Mouse (Mus musculus) testis, adult 2 months (tissue): ENCODE data around the gene Wdr62.

ENCODE experiments used
- CTCF ChIP-seq: fragments of 200-500 bp; IDR thresholded peaks from 2 replicates; pipeline ENCODE4 v1.5.1; 2012; ENCODE audit warnings: low read depth, mild to moderate bottlenecking, inconsistent platforms, low read length, moderate library complexity; ENCODE audit not compliant: control insufficient read depth, insufficient read depth, insufficient replicate concordance
- POLR2A ChIP-seq: fragments of 200-500 bp; IDR thresholded peaks from 2 replicates; pipeline ENCODE4 v1.6.1; 2012; ENCODE audit warnings: low read depth, mild to moderate bottlenecking, inconsistent platforms, low read length, moderate library complexity; ENCODE audit not compliant: control insufficient read depth

DNA sequence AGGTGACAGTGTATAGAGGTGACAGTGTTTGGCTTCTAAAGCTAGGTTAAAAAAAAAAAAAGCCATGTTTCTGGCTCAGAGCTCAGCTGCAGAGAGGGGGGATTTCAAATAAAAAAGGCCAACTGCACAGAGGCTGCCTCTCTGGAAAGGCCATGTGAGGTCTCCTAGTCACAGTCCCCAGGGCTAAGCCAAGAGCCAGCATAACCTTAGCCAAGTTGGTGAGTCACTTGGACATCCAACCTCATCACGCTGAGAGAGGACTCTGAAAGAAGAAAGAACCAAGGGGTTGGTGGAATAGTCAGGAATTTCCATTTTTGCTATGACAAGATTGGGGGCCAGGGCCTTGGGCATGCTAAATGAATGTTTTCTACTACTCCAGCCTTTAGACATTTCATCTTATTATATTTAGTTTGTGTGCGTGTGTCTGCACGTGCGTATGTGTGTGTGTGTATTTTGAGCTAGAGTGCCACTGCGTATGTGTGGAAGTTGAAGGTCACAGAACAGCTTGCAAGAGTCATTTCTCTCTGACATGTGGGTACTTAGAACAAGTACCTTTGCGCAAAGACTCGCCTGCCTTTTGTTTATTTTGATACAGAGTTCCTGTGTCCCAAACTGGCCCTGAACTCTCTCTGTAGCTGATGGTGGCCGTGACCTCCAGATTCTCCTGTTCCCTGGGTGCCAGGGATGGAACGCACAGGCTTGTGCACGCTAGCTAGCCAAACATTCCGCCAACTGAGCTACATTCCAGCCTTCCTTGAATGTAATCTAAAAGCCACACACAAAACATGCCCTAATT lies 77.1 kb downstream of the Wdr62 start:
- TF ChIP-seq CTCF (no peak), POLR2A (no peak)
